Mouse (Mus musculus): ENCODE results near the gene Prkce.

- no peak for TF ChIP-seq CTCF (IDR thresholded peaks at IDR 0.05; ENCODE audit: insufficient read depth, low read depth, low read length)
- no peak for TF ChIP-seq POLR2A (IDR thresholded peaks at IDR 0.05; ENCODE audit: insufficient read depth, low read depth, low read length)
These were observed 9.1 kb downstream of the Prkce start for GRCm38 (mm10) chr17:86176722-86177121.
